Mouse (Mus musculus) cerebellum, adult 2 months (tissue): ENCODE measurements around the gene Gjb4.

Experiments
- CTCF ChIP-seq: fragments of 200-500 bp; IDR thresholded peaks from 2 replicates; pipeline ENCODE4 v1.5.1; 2011; ENCODE audit warnings: low read depth, mild to moderate bottlenecking, control low read depth, low read length, moderate library complexity, borderline replicate concordance; ENCODE audit not compliant: insufficient read depth
- POLR2A ChIP-seq: fragments of 200-500 bp; IDR thresholded peaks from 2 replicates; pipeline ENCODE4 v1.6.1; 2011; ENCODE audit warnings: low read length, control low read depth, borderline replicate concordance; ENCODE audit not compliant: insufficient read depth

GRCm38 (mm10) chr4:127325276-127325675, 28.6 kb downstream of the Gjb4 start:
- TF ChIP-seq CTCF (no peak), POLR2A (no peak)
